Mouse (Mus musculus) C2C12 (cell line): ENCODE results near the gene Cdh4.

ENCODE experiments used
- CTCF ChIP-seq: IDR thresholded peaks from one replicate; pipeline ENCODE4 v1.5.1; 2011; ENCODE audit not compliant: control insufficient read depth, insufficient read depth, insufficient read length
- MYOD1 ChIP-seq: IDR thresholded peaks from one replicate; pipeline ENCODE4 v1.6.1; 2011; ENCODE audit warnings: low read depth; ENCODE audit not compliant: control insufficient read depth, insufficient read length

- TF ChIP-seq CTCF (no peak), MYOD1 (no peak)
Measured at GRCm38 (mm10) chr2:179790684-179791083, 348.5 kb downstream of the Cdh4 start.
